Mouse (Mus musculus): ENCODE results near the gene Tubb2a.
A peak's percentile ranks its signal among the peaks of the same experiment; 100 is the strongest.

Gene Tubb2a

DNA sequence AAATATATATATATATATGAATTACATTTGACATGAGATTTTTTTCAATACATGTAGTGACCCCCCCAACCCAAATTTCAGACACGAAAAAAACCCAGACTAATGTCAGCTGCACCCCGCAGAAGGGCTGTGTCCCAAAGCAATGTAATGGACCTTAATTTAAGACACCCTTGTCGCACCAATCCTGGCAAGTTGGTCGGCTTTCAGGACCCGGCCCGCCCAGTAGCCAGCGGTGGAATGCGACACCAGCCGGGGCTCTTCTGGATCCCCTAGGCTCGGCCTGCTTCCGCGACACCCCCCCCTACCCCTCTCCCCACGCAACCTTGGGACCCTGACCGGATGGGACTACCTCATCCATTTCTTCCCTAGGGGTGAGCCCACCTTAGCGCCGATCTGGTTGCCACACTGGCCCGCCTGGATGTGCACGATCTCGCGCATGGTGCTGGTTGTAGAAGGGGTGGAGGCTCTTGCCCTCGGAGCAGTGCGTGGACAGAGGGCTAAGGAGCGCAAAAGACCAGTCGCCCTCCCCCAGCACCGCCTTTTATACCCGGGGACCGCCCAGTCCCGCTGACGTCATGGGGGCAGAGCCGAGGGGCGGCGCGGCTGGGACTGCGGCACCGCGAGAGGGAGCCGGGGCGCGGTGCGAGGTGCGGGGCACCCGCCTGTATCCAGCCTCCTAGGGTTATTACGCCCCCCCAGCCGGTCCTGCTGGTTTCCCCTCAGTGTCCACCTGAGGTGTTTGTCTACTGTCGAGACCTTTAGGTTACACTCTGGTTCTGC, at the start of gene Tubb2a:
Gene Tubb2a (minus strand): TSS at position 516 of the 780 bp plus-strand sequence.
- DNase-seq (ENCODE audit: low spot score in 2 of 2): peak; percentile 91 to 93

GRCm38 (mm10) chr13:34125711-34126110, 47.9 kb upstream of the Tubb2a start:
- no peak for DNase-seq (ENCODE audit: low spot score in 2 of 2)

DNA sequence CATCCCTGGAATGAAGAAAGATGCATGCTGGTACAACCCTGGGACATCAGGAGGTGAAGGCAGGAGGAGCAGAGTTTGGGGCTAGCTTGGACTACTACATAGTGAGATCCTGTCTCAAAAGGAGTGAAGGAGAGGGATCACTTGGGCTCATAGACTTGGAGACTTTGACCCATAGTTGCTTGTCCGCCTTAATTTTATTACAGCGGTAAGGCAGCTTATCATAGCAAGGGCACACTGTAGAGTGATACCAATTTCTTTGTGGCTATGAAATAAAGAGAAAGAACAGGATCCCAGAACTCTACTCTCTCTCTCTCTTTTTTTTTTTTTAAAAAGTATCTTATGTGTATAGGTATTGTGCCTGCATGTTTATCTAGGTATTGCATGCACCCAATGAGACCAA, 42.7 kb upstream of the Tubb2a start:
- DNase-seq (ENCODE audit: low spot score in 2 of 2): no peak

DNA sequence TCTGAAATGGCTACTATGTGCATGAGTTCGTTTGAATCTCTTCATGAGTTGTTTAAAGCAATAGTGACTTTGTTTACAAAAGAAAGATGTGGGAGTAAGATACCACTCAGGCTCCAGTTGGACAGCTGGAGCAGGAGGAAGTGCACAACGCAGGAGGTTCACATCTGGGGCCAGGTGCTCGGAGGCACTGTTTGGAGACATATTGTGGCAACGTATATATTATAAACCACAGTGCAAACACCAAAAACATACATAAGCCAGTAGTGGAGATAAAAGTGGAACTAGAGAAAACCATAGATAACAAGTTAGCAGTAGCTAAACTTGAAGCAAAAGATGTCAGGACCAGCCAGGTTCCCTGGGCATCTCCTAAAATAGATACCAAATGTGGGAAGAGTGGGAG, 41.6 kb upstream of the Tubb2a start:
- no peak for DNase-seq (ENCODE audit: low spot score in 2 of 2)

- DNase-seq (ENCODE audit: low spot score in 2 of 2): no peak
Observed at GRCm38 (mm10) chr13:34118816-34119215, 41.0 kb upstream of the Tubb2a start.

DNA sequence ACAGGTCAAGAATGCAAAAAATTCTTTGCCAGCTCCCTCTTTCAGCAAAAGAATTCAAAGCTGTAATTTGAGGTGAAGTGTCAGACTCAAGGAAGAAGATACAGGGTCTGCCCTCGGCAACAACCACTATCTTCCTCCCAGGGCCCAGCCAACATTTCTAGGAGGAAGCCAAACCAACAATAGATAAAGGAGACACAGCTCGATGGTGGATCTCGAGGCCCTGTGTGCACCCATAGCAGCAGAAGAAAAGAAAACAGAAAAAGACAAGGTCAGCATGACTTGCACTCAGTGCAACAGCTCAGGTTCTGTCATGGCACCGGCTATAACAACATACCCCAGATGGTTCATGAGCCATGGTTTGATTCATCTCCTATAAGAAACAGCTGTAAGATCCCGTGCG, 38.7 kb upstream of the Tubb2a start:
- DNase-seq (ENCODE audit: low spot score in 2 of 2): no peak

DNA sequence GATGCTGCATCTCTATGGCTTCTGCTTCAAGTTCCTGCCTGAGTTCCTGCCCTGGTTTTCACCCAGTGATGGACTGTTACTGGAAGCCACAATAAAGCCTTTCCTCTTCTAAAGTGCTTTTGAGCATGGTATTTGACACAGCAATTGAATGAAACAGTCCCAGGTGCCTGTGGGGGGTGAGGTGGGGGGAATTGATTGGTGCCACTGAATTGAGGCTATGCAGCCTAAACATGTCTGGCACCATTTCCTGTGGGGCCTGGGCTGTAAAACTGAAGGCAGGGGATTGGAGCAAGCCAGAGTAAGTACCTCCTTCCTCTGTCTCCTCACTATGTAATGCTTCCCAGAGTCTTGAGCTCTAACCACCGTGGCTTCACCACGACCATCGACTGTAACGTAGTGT, 36.8 kb upstream of the Tubb2a start:
- DNase-seq (ENCODE audit: low spot score in 2 of 2): no peak

DNA sequence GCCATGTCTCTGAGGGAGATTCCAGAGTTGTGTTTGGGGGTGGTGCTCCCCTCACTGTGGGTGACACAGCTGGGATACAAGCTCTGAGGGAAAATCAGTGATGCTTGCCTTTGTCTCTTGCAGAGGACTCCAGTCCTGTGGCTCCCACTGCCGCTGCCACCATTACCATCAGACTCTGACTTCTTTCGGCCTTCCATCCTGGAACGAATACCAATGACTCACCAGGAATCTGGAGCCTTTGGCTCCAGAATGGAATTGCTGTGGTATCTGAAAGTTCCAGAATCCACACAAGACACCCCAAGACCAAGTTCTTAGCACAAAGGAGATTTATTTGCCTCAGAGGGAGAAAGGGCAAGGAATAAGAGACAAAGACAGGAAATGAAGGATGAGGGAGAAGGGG, 35.3 kb upstream of the Tubb2a start:
- DNase-seq (ENCODE audit: low spot score in 2 of 2): no peak

DNA sequence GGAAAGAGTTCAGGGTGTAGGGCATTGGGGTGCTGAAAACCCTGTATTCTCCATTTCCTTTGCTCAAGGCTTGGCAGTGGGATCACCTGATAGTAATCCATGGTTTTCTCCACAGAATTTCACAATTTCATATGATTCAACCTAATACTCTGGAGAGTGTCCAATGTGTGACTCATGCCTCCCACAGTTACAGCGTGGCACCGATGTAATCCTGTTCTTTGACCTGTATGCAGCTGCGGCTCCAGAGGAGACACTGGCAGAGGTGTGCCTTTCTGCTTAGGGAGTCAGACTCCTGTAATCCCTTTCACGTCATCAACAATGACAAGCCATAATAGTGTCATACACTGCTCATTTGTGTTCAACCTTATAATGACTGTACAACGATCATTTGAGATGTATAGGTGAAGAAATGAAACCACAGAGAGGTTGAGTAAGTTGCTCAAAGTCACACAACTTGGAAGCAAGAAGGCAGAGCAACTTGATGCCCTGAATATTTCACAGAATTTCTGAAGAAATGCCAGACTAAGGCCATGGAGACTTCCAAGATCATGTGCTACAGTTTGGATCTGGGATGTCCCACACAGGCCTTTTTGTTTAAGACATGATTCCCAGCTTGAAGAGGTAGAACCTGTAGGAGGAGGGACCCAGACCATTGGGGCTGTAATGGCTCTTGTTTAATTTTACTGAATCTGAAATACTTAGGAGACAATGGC, 34.7 kb upstream of the Tubb2a start:
- DNase-seq (ENCODE audit: low spot score in 2 of 2): peak; percentile 51 to 60

GRCm38 (mm10) chr13:34111878-34112277, 34.1 kb upstream of the Tubb2a start:
- no peak for DNase-seq (ENCODE audit: low spot score in 2 of 2)

DNA sequence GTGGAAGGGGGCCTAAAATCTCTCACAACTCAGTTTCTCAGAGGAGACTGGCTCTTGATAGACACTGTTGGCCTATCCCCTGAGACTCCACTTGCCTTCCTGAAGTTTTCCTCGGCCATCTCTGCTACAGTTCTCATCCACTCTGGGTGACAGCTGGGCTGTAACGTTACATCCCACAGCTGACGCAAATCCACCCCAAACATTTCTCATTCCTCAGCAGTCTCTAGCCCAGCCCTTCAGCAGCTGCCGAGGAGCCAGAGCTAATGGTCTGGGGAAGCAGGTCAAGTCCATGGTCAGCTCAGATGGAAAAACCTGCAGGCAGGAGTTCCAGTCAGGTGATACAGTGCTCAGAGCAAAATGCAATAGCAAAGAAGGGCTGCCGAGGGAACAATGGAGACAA, 33.2 kb upstream of the Tubb2a start:
- no peak for DNase-seq (ENCODE audit: low spot score in 2 of 2)

- DNase-seq (ENCODE audit: low spot score in 2 of 2): no peak
Observed at GRCm38 (mm10) chr13:34109677-34110058, 31.9 kb upstream of the Tubb2a start.

DNA sequence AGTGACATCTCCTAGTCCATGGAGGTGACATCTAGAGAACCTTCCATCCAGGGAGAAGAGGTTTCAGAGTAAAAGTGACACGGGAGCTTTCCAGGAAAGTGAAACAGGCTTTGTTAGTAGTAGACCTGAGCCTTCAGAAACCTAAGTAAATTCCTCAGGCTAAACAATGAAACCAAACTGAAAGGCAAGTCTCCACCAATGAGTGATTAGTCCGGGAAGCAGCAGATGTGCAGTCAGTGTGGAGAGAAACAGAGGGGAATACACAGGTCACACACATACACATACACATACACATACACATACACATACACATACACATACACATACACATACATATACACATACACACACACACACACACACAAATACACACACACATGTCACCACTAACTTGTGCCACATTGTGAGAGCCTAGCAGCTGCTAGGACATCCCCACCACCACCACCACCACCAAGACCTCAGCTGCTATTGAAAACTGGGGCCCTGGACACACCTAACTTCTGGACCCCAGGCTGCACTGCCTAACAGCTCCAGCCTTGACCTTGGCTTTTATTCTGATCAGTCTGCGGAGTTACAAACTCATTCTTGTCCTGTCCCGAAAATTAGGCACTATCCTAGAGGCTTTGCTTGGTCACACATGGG, 31.3 kb upstream of the Tubb2a start:
- DNase-seq (ENCODE audit: low spot score in 2 of 2): no peak

- no peak for DNase-seq (ENCODE audit: low spot score in 2 of 2)
Observed at GRCm38 (mm10) chr13:34106999-34107398, 29.2 kb upstream of the Tubb2a start.

- DNase-seq (ENCODE audit: low spot score in 2 of 2): no peak
Observed at GRCm38 (mm10) chr13:34106256-34106655, 28.4 kb upstream of the Tubb2a start.

GRCm38 (mm10) chr13:34105364-34105763, 27.6 kb upstream of the Tubb2a start:
- no peak for DNase-seq (ENCODE audit: low spot score in 2 of 2)

GRCm38 (mm10) chr13:34101908-34102307, 24.1 kb upstream of the Tubb2a start:
- DNase-seq (ENCODE audit: low spot score in 2 of 2): no peak

- no peak for DNase-seq (ENCODE audit: low spot score in 2 of 2)
Observed at GRCm38 (mm10) chr13:34101247-34101646, 23.4 kb upstream of the Tubb2a start.

- DNase-seq (ENCODE audit: low spot score in 2 of 2): no peak
Observed at GRCm38 (mm10) chr13:34100733-34101132, 22.9 kb upstream of the Tubb2a start.

GRCm38 (mm10) chr13:34097086-34097485, 19.3 kb upstream of the Tubb2a start:
- DNase-seq (ENCODE audit: low spot score in 2 of 2): no peak

DNA sequence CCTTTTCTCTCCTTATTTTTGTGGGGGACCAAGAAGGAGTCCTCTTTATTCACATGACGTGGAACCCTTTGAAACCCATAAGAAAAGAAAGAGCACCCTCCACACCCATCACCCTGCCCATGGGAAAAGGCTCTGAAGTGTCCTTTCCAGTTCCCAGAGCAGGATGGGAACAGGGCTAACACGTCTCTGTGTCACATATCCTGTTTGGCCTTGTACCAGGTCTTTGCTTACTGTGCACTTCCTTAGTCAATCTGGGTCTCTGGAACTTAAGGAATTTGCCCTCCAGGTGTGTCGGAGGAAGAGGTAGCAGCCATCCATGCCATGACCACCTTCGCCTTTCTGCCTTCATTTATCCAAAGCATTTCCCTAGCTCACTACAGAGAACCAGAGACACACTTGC, 18.6 kb upstream of the Tubb2a start:
- DNase-seq (ENCODE audit: low spot score in 2 of 2): no peak

DNA sequence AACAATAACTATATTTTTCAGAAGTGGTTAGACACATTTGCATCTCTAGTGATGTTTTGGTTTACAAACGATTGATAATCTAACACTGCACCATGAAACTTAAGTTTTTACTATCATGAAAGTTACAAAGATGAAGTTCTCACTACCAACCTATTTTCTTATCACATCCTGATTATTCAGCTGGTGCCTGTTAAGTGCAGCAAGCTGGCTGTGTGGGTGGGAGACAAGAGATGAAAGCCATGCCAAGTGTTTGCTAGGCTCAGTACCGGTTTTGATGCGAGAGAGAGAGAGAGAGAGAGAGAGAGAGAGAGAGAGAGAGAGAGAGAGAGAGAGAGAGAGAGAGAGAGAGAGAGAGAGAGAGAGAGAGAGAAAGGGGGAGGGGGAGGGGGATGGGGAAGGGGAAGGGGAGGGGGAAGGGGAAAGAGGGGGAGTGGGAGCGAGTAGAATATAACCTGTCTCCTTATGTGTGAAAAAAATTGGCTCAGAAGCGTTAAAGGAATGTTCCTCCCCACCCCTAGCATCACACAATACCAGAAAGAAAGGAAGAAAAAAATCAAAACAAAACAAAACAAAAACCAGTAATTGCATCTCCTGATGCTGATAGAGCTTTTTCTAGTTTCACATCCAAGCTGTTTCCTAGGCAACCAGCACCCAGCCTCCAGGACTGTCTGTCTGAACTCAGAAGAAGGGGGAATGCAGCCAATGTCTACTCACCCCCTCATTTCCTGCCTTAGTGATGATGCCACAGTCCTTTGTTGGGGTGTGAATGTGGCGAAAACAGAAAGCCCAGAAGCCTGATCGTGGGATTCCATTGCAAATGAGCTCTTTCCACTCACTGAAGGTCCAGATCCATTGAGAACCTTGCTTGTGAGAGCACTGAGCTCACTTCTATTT, 18.0 kb upstream of the Tubb2a start:
- no peak for DNase-seq (ENCODE audit: low spot score in 2 of 2)

All from urinary bladder, postnatal 36 days (tissue).